Mouse (Mus musculus): ENCODE measurements around the gene Sdhb.

Sdhb gene

DNA sequence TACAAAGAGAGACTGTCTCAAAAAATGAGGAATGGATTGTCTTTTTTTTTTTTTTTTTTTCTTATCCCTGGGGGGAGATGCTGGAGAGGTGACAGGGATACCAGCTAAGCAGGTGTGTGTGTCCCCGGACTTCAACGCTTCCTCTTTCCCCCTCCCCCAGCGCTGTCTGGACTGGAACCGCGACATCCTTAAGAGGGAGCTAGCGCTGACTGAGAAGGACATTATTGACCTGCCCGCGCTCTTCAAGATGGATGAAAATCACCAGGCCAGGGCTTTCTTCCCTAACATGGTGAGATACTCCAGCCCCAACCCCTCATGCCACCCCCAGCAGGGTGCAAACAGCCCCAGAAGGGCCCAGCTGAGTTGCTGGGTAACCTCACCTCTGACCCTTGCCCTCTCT is 12.0 kb upstream of the Sdhb start:
- peak; percentile 59 to 62 for DNase-seq

GRCm38 (mm10) chr4:140949616-140950015 is 11.4 kb upstream of the Sdhb start:
- no peak for DNase-seq

DNA sequence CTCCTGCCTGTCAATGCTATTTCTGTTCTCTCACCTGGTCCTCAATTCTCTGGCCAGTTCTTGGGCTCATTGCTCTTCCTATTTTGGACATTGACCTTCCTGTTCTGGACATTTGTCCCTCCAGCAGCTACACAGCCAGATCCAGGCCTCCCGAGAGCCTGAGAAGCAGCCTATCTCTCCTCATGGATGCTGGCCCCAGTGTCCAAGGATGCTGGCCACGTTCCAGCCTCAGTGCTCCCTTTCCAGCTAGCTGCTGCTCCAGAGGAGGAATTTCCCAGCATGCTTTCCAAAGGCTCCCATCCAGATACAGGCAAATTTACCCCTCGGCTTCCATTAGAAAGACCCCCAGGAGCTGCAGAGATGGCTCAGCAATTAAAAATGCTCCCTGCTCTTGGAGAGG is 10.4 kb upstream of the Sdhb start:
- DNase-seq: no peak

DNA sequence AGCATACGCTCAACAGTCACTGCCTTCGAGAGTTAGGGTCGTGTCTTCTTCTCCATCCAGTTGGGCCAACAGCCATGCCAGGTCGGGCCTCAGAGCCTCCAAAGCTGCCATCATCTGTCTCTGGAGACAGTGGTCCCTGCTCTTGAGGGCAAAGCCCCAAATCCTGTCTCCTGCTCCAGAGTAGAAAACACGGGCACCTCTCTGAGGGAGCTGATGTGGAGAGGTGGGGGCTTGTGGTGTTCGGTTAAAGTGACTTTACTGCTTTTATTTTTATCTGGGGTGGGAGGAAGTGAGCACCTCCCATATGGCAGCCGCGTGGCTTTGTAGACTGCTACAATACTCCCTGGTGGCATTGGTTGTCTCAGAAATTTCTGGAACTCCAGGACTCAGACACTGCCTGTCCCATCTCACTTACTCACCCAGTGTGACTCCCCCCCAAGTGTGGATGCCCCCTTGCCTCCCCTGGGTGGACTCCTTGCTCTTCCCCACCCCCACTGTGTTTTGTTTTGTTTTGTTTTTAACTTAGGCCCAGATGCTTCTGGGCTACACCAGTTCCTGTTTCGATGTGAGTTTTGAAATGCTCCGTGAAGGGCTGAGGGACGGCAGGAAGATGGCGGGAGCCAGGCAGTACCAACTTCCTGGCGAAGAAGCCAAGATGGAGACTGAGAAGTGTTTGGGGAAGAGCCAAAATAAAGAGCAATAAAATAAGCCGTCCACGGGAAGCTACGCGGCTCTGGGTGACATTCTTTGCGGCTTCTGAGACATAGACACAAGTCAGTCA is 9.0 kb upstream of the Sdhb start:
- DNase-seq: peak; percentile 72 to 74

- DNase-seq: no peak
Measured at GRCm38 (mm10) chr4:140957131-140957702, 3.8 kb upstream of the Sdhb start.

GRCm38 (mm10) chr4:140957725-140958124 is 3.3 kb upstream of the Sdhb start:
- peak; percentile 91 for DNase-seq

DNA sequence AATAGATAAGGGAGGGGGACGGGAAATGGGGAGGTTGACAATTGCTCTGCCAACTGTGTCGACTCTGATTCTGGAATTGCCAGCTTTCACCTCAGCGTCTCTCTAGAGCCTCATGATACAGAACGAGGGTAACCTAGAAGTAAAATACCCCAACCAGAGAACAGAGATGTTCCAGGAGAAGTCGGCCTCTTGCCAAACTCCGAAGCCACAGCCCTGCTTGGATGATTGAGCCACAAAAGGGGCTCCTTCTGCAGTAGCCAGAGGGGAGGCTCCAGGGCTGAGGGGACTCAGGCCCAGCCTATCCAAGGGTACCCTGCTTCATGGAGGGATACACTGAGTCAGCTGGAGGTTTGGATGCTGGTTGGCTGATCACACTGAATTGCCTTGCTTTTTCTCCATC is 2.7 kb upstream of the Sdhb start:
- DNase-seq: no peak

DNA sequence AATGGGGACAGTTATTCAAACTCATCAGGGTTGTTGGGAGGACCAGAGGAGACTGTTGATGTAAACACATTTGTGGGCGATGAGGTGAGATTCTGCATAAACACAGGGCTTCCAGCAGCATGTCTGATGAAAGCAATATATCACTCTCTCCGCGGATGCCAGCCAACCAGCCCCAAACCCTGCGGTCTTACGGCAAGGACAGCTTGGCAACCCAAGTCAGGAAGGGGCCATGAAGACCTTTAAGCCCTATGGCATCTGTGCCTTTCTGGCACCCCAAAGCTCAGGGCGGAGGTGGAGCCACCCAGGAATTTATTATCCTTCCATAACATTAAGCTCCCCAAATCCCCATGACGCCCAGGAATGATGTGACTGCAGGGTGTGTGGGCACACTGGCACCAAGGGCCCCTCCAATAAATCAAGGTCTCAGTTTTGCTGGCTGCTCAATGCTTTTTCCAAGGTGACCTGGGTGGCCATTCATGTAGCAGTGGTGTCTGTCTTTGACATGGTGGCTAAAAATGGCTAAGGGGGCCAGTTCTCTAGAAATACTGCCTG is 1.8 kb upstream of the Sdhb start:
- DNase-seq: no peak

DNA sequence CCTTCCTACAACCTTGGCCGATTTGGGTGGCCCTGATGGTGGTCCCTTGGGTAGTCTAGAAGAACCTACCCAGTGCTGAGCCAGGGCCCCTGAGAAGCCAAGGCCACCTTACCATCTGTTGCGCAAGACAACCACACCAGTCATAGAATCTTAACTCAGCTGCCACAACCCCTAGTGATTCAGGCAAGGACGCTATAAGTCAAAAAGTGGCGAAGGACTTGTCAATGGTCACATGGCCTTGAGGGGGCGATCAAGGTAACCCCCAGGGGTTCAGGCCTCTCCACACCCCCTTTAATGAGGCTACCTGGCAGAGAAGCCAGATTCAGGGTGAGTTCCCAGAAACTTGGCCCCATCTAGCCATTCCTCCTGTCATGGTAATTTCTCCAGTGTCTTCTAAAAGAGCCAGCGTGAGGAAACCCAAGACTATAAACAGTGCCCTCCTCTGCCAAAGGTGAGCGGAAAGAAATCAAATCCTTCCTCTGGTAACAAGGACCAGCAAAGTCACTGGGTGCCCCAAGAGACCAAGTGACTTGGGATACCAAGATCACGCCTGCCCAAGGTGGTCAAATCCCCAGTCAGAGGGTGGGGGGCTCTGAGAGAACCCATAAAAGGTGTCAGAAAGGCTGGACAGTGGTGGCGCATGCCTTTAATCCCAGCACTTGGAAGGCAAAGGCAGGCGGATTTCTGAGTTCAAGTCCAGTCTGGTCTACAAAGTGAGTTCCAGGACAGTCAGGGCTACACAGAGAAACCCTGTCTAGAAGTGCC is 1.1 kb upstream of the Sdhb start:
- no peak for DNase-seq

GRCm38 (mm10) chr4:140961467-140962206 is 634 bp downstream of the Sdhb start:
- DNase-seq: no peak

DNA sequence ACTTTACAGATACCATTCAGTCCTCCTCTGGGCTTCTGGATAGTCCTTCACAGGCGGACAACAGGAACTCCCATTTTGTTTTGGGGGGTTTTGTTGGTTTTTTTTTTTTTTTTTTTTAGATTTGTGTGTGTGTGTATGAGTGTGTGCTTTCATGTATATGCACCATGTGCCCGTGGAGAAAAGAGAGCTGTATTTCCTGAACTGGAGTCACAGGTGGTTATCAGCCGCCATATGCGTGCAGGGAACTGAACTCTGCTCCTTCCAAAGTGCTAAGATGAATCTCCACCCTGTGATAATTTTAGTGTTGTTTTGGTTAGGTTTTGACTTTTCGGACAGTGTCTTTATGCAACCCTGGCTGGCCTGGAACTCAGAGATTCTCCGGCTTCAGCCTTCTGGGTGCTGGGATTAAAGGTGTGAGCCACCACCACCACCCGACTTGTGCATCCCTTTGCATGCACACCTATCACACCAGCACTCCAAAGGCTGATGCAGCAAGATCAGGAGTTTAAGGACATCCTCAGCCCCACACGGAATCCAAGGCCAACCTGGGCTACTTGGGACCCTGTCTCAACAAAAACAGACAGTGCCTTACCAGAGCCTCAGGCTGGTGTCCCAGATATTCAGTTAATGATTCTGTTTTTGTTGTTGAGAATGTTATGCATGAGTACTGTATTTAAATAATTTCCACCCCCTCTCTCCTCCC is 1.4 kb downstream of the Sdhb start:
- no peak for DNase-seq

GRCm38 (mm10) chr4:140962950-140963349 is 1.9 kb downstream of the Sdhb start:
- peak in 1 of 2 experiments; percentile 25 for DNase-seq

- no peak for DNase-seq
Measured at GRCm38 (mm10) chr4:140963941-140964597, 3.1 kb downstream of the Sdhb start.

- peak; percentile 79 to 80 for DNase-seq
Measured at GRCm38 (mm10) chr4:140964620-140965019, 3.6 kb downstream of the Sdhb start.

- DNase-seq: no peak
Measured at GRCm38 (mm10) chr4:140967386-140968159, 6.6 kb downstream of the Sdhb start.

GRCm38 (mm10) chr4:140971691-140972090 is 10.7 kb downstream of the Sdhb start:
- DNase-seq: no peak

DNA sequence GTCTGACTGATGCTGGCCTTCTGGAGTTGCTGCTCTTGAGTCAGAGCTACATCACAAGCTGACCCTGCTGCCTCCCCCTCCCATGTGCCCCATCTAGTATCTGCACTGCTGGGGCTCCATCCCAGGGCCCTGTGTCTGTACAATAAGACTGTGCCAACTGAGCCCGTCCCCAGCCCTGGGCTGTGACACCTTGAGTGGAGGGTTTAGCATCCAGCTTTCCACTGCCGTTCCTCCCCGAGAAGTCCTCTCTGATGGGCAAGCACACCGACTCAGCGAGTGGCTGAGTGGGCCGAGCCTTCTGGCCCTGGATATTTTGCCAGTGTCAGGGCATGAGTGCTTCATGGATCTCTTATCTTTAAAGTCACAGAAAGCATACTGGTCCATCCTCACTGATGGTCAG is 13.4 kb downstream of the Sdhb start:
- DNase-seq: no peak

GRCm38 (mm10) chr4:140975356-140975755 is 14.4 kb downstream of the Sdhb start:
- no peak for DNase-seq

GRCm38 (mm10) chr4:140977278-140977677 is 16.3 kb downstream of the Sdhb start:
- DNase-seq: no peak

DNA sequence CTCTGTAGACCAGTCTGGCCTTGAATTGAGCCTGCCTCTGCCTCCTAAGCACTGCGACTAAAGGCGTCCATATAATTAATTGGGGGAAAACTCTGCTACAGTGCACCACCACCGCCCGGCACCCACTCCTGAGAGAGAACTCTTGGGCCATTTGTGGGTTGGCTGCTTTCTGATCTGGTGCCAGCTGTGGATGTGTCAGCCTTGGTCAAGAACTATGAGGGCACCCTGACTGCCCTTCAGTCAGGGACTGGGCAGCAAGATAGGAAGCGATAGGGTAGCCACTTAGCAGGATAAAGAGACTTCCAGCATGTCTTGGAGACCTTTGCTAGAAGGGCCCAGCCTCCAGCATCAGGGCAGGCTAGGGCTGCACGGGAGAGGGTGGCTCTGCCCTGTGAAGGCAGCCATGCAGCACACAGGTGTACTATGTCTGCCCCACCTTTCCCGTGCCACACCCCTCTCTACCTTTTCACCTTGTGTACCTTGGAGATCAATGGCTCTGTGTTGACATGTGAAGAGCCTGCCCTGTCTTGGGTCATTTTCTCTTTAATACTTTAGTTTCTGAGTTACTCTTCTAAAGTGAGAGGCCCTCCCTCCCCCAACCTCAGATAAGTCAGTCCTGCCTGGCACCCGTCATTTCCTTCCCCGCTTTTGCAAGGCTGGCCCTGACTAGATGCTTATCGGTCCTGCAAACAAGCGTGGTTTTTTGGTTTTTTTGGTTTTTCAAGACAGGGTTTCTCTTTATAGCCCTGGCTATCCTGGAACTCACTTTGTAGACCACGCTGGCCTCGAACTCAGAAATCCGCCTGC is 17.1 kb downstream of the Sdhb start:
- DNase-seq: no peak

Measured in B cell, adult 2 months (primary cell).